Mouse (Mus musculus) embryonic facial prominence, embryonic 14.5 days (tissue): Measurements from ENCODE around the gene Gid8. TPM values are rescaled to one million over a fixed set of nuclear protein-coding genes. Genes with fewer than 3 reads are reported as not detected.

Experiments used
- ATAC-seq: fragments of 200-750 bp; cut with Nextera tagmentation; 2 replicates; pipeline ENCODE4 v1.8.0; 2017; ENCODE audit warnings: low read depth, moderate number of reproducible peaks, moderate TSS enrichment
- DNase-seq: peaks from one replicate; pipeline ENCODE4 v3.0.0-alpha.2; 2015; ENCODE audit warnings: low spot score
- H3K27ac ChIP-seq: fragments of 300-500 bp; sonication (generic); replicated peaks from 2 replicates; pipeline ENCODE4 v1.5.1; 2014; ENCODE audit warnings: low read depth, mild to moderate bottlenecking, low read length, moderate library complexity
- H3K27me3 ChIP-seq: fragments of 300-500 bp; sonication (generic); replicated peaks from 2 replicates; pipeline ENCODE4 v1.6.1; 2014; ENCODE audit warnings: low read length; ENCODE audit not compliant: control insufficient read depth, insufficient read depth
- H3K36me3 ChIP-seq: fragments of 300-500 bp; sonication (generic); 2 replicates; pipeline ENCODE4 v1.6.1; 2014; ENCODE audit warnings: low read length, mixed read lengths; ENCODE audit not compliant: control insufficient read depth, insufficient read depth
- H3K4me1 ChIP-seq: fragments of 300-500 bp; sonication (generic); 2 replicates; pipeline ENCODE4 v1.6.1; 2014; ENCODE audit warnings: antibody characterized with exemption, low read length; ENCODE audit not compliant: control insufficient read depth, insufficient read depth
- H3K4me2 ChIP-seq: fragments of 300-500 bp; sonication (generic); 2 replicates; pipeline ENCODE4 v1.6.1; 2014; ENCODE audit warnings: low read depth, mild to moderate bottlenecking, low read length, moderate library complexity, mixed read lengths
- H3K4me3 ChIP-seq: fragments of 300-500 bp; sonication (generic); 2 replicates; pipeline ENCODE4 v1.5.1; 2014; ENCODE audit warnings: low read depth, mild to moderate bottlenecking, low read length
- H3K9ac ChIP-seq: fragments of 300-500 bp; sonication (generic); 2 replicates; pipeline ENCODE4 v1.6.1; 2014; ENCODE audit warnings: low read depth, mild to moderate bottlenecking, low read length, moderate library complexity, mixed read lengths
- H3K9me3 ChIP-seq: fragments of 300-500 bp; sonication (generic); 2 replicates; pipeline ENCODE4 v1.6.1; 2016; ENCODE audit warnings: low read length; ENCODE audit not compliant: control insufficient read depth
- WGBS: fragments of 180-500 bp; shearing (Covaris S2); extraction: QIAGEN DNeasy Blood & Tissue Kit; methylation state at CpG from one replicate; pipeline ENCODE4 v1.1.7; 2014; 5-methylcytosine and 5-hydroxymethylcytosine counted together
- polyA plus RNA-seq: library from polyadenylated mRNA; unstranded; fragments of >200 nt; fragmentation: Nextera tagmentation; extraction: Ambion mirVana; gene quantifications from 2 replicates; pipeline ENCODE4 v1.2.1, GENCODE M21; 2014

The Gid8 gene
- polyA plus RNA-seq, 1 experiment from 2014 or later: 56.8 TPM

GRCm38 (mm10) chr2:180754976-180755688 lies 45.2 kb downstream of the Gid8 start:
- H3K4me3 ChIP-seq: no peak overlapping the region
- H3K9me3 ChIP-seq: no peaks in the 10 kb centered on the region
- no peaks in the 10 kb centered on the region for H3K4me1 ChIP-seq
- no peaks in the 10 kb centered on the region for H3K36me3 ChIP-seq
- no peak for ATAC-seq
- no peaks in the 10 kb centered on the region for H3K27me3 ChIP-seq
- no peak for DNase-seq
- no peak overlapping the region for H3K9ac ChIP-seq
- H3K4me2 ChIP-seq: no peak overlapping the region
- WGBS: 76% methylated on average over 5 of the region's 5 CpGs
- no peak overlapping the region for H3K27ac ChIP-seq

GRCm38 (mm10) chr2:180755896-180756295 lies 46.0 kb downstream of the Gid8 start:
- H3K4me1 ChIP-seq: no peaks in the 10 kb centered on the region
- WGBS: 4% methylated on average over 8 of the region's 8 CpGs
- no peak for ATAC-seq
- H3K27ac ChIP-seq: no peak overlapping the region
- H3K4me3 ChIP-seq: no peak overlapping the region
- H3K27me3 ChIP-seq: no peaks in the 10 kb centered on the region
- no peak overlapping the region for H3K9ac ChIP-seq
- H3K4me2 ChIP-seq: no peak overlapping the region
- no peaks in the 10 kb centered on the region for H3K36me3 ChIP-seq
- no peaks in the 10 kb centered on the region for H3K9me3 ChIP-seq
- DNase-seq: peak; percentile 56

GRCm38 (mm10) chr2:180756786-180757185 lies 46.9 kb downstream of the Gid8 start:
- H3K9ac ChIP-seq: no peak overlapping the region

GRCm38 (mm10) chr2:180758513-180759263 lies 48.8 kb downstream of the Gid8 start:
- Histone ChIP-seq H3K9me3 (no peaks in the 10 kb centered on the region), H3K27ac (no peak overlapping the region)

More at GRCm38 (mm10) chr2:180756786-180757185, 46.9 kb downstream of the Gid8 start:
- Histone ChIP-seq H3K9me3 (no peaks in the 10 kb centered on the region), H3K4me2 (no peak overlapping the region), H3K36me3 (no peaks in the 10 kb centered on the region), H3K4me3 (no peak overlapping the region), H3K27me3 (no peaks in the 10 kb centered on the region), H3K27ac (no peak overlapping the region), H3K4me1 (no peaks in the 10 kb centered on the region)
- ATAC-seq (no peak), DNase-seq (no peak)
- 24% methylated on average over 2 of the region's 2 CpGs for WGBS

GRCm38 (mm10) chr2:180764986-180765385 lies 55.1 kb downstream of the Gid8 start:
- Histone ChIP-seq H3K4me3 (no peak overlapping the region), H3K9me3 (no peaks in the 10 kb centered on the region), H3K27me3 (no peaks in the 10 kb centered on the region), H3K36me3 (no peaks in the 10 kb centered on the region), H3K4me1 (no peaks in the 10 kb centered on the region), H3K27ac (no peak overlapping the region), H3K9ac (no peak overlapping the region), H3K4me2 (no peak overlapping the region)
- WGBS: 71% methylated on average over 11 of the region's 11 CpGs
- peak; percentile 13 for DNase-seq
- no peak for ATAC-seq

More at GRCm38 (mm10) chr2:180758513-180759263, 48.8 kb downstream of the Gid8 start:
- H3K4me1 ChIP-seq: no peaks in the 10 kb centered on the region
- H3K36me3 ChIP-seq: no peaks in the 10 kb centered on the region
- H3K27me3 ChIP-seq: no peaks in the 10 kb centered on the region
- H3K4me2 ChIP-seq: no peak overlapping the region
- no peak overlapping the region for H3K9ac ChIP-seq
- DNase-seq: no peak
- H3K4me3 ChIP-seq: no peak overlapping the region
- ATAC-seq: no peak
- 40% methylated on average over 15 of the region's 15 CpGs for WGBS

GRCm38 (mm10) chr2:180765713-180766112 lies 55.8 kb downstream of the Gid8 start:
- Histone ChIP-seq H3K4me1 (no peaks in the 10 kb centered on the region), H3K27ac (no peak overlapping the region), H3K9me3 (no peaks in the 10 kb centered on the region), H3K4me2 (no peak overlapping the region), H3K36me3 (no peaks in the 10 kb centered on the region), H3K9ac (no peak overlapping the region), H3K27me3 (peaks cover 6% of the 10 kb centered on the region), H3K4me3 (no peak overlapping the region)
- whole genome bisulfite sequencing: 64% methylated on average over 7 of the region's 7 CpGs
- DNase-seq: no peak
- ATAC-seq: no peak

Other genes with a start within 250 kb of the Gid8 start
- gene Ntsr1, start 210.1 kb upstream of the Gid8 start, polyA plus RNA-seq: 0.70 and 1.00 TPM in 2 replicates
- gene Mrgbp, start 128.8 kb upstream of the Gid8 start, polyA plus RNA-seq: 23.4 and 29.3 TPM in 2 replicates
- gene Ogfr, start 120.9 kb upstream of the Gid8 start, polyA plus RNA-seq: 66.3 and 78.2 TPM in 2 replicates
- gene Col9a3, start 112.3 kb upstream of the Gid8 start, polyA plus RNA-seq: 164 and 277 TPM in 2 replicates
- 0.34 and 0.88 TPM in 2 replicates for gene Tcfl5, start 67.4 kb upstream of the Gid8 start, polyA plus RNA-seq
- gene Dido1, start 118 bp upstream of the Gid8 start, polyA plus RNA-seq: 26.0 and 27.8 TPM in 2 replicates
- gene Slc17a9, start 15.1 kb downstream of the Gid8 start, polyA plus RNA-seq: 1.5 and 2.9 TPM in 2 replicates
- gene Bhlhe23, start 66.8 kb downstream of the Gid8 start, polyA plus RNA-seq: 0.08 TPM in 1 of 2 replicates, not detected in the other
- gene Ythdf1, start 210.8 kb downstream of the Gid8 start, polyA plus RNA-seq: 59.2 and 62.2 TPM in 2 replicates
- gene Birc7, start 218.9 kb downstream of the Gid8 start, polyA plus RNA-seq: 0.17 TPM in 1 of 2 replicates, not detected in the other
- gene Nkain4, start 244.6 kb downstream of the Gid8 start, polyA plus RNA-seq: 17.0 and 20.7 TPM in 2 replicates